Mouse (Mus musculus): ENCODE measurements around the gene Agpat3. TPM values are rescaled to one million over a fixed set of nuclear protein-coding genes. Genes with fewer than 3 reads are reported as not detected.

The Agpat3 gene
- total RNA-seq, 2 experiments from 2014 or later, result 327 to 351 TPM

Small RNA genes within 50 kb of the gene (microRNA-seq; reads per million reads assigned to microRNA genes)
- not detected for gene Mir7659

Other genes starting within 250 kb of the Agpat3 start
- gene D10Jhu81e, start 182.7 kb downstream of the Agpat3 start, total RNA-seq (2021), result 100 to 1,000 TPM; 253 to 281 TPM
- 10 to 100 TPM; 13.2 to 14.9 TPM for gene Pwp2, start 167.3 kb downstream of the Agpat3 start, total RNA-seq (2021)
- 10 to 100 TPM; 44.3 to 53.2 TPM for gene Trappc10, start 107.8 kb downstream of the Agpat3 start, total RNA-seq (2021)
- 100 to 1,000 TPM; 186 to 194 TPM for gene Rrp1, start 60.6 kb upstream of the Agpat3 start, total RNA-seq (2021)
- 100 to 1,000 TPM; 130 to 150 TPM for gene Cstb, start 73.2 kb upstream of the Agpat3 start, total RNA-seq (2021)
- 10 to 100 TPM; 26.7 to 27.5 TPM for gene Pdxk, start 112.5 kb upstream of the Agpat3 start, total RNA-seq (2021)
- gene Olfr1358, start 164.9 kb upstream of the Agpat3 start, total RNA-seq (2021), result not detected
- 10 to 100 TPM; 54.0 to 55.1 TPM for gene Ilvbl, start 221.9 kb upstream of the Agpat3 start, total RNA-seq (2021)
- gene Syde1, start 239.5 kb upstream of the Agpat3 start, total RNA-seq (2021), result 10 to 100 TPM; 27.3 to 29.2 TPM